Mouse (Mus musculus) limb, embryonic 11.5 days (tissue): ENCODE data around the gene Gpc6. TPM values are rescaled to one million over a fixed set of nuclear protein-coding genes. Genes with fewer than 3 reads are reported as not detected.

ENCODE experiments used
- ATAC-seq: fragments of 200-750 bp; cut with Nextera tagmentation; 2 replicates; pipeline ENCODE4 v1.8.0; 2017; ENCODE audit warnings: low read depth; ENCODE audit not compliant: insufficient number of reproducible peaks, low FRiP score, low TSS enrichment
- DNase-seq: peaks from one replicate; pipeline ENCODE4 v3.0.0-alpha.2; 2015; ENCODE audit warnings: low spot score
- H3K27ac ChIP-seq: fragments of 300-500 bp; sonication (generic); replicated peaks from 2 replicates; pipeline ENCODE4 v1.5.1; 2014; ENCODE audit warnings: low read depth, mild to moderate bottlenecking, low read length
- H3K27me3 ChIP-seq: fragments of 300-500 bp; sonication (generic); 2 replicates; pipeline ENCODE4 v1.6.1; 2014; ENCODE audit warnings: mild to moderate bottlenecking, low read length, mixed read lengths; ENCODE audit not compliant: control insufficient read depth, insufficient read depth
- H3K36me3 ChIP-seq: fragments of 300-500 bp; sonication (generic); 2 replicates; pipeline ENCODE4 v1.6.1; 2014; ENCODE audit warnings: mild to moderate bottlenecking, low read length, moderate library complexity, mixed read lengths; ENCODE audit not compliant: control insufficient read depth, insufficient read depth
- H3K4me1 ChIP-seq: fragments of 300-500 bp; sonication (generic); 2 replicates; pipeline ENCODE4 v1.6.1; 2014; ENCODE audit warnings: low read length, mixed read lengths; ENCODE audit not compliant: control insufficient read depth, insufficient read depth
- H3K4me2 ChIP-seq: fragments of 300-500 bp; sonication (generic); 2 replicates; pipeline ENCODE4 v1.6.1; 2014; ENCODE audit warnings: low read depth, mild to moderate bottlenecking, moderate library complexity; ENCODE audit not compliant: severe bottlenecking
- H3K4me3 ChIP-seq: fragments of 300-500 bp; sonication (generic); 2 replicates; pipeline ENCODE4 v1.5.1; 2014; ENCODE audit warnings: low read depth, low read length
- H3K9ac ChIP-seq: fragments of 300-500 bp; sonication (generic); 2 replicates; pipeline ENCODE4 v1.6.1; 2014; ENCODE audit warnings: mild to moderate bottlenecking, low read length
- H3K9me3 ChIP-seq: fragments of 300-500 bp; sonication (generic); 2 replicates; pipeline ENCODE4 v1.6.1; 2016; ENCODE audit warnings: low read length; ENCODE audit not compliant: control insufficient read depth
- WGBS: fragments of 180-500 bp; shearing (Covaris S2); extraction: QIAGEN DNeasy Blood & Tissue Kit; methylation state at CpG from one replicate; pipeline ENCODE4 v1.1.7; 2014; 5-methylcytosine and 5-hydroxymethylcytosine counted together
- polyA plus RNA-seq: library from polyadenylated mRNA; unstranded; fragments of >200 nt; fragmentation: Nextera tagmentation; extraction: Ambion mirVana; gene quantifications from 2 replicates; pipeline ENCODE4 v1.2.1, GENCODE M21; 2014

Gpc6 gene
- polyA plus RNA-seq, 1 experiment from 2014 or later: 39.1 TPM

GRCm38 (mm10) chr14:117908231-117908920 is 983.3 kb downstream of the Gpc6 start:
- H3K27ac ChIP-seq: no peak overlapping the region
- no peak overlapping the region for H3K4me3 ChIP-seq
- H3K36me3 ChIP-seq: no peaks in the 10 kb centered on the region
- no peak overlapping the region for H3K9ac ChIP-seq
- DNase-seq (no peak), ATAC-seq (no peak)
- no peaks in the 10 kb centered on the region for H3K27me3 ChIP-seq
- H3K4me2 ChIP-seq: no peak overlapping the region
- WGBS: 47% methylated on average over 8 of the region's 8 CpGs
- H3K9me3 ChIP-seq: no peaks in the 10 kb centered on the region
- 0 out of 2 replicates have a peak, but pooled peaks cover 3% of the 10 kb centered on the region for H3K4me1 ChIP-seq

GRCm38 (mm10) chr14:117909046-117909445 is 983.9 kb downstream of the Gpc6 start:
- no peak for ATAC-seq

GRCm38 (mm10) chr14:117910323-117910722 is 985.2 kb downstream of the Gpc6 start:
- Histone ChIP-seq H3K4me3 (no peak overlapping the region), H3K9ac (no peak overlapping the region), H3K4me1 (0 out of 2 replicates have a peak, but pooled peaks cover 3% of the 10 kb centered on the region), H3K9me3 (no peaks in the 10 kb centered on the region), H3K36me3 (no peaks in the 10 kb centered on the region), H3K4me2 (no peak overlapping the region), H3K27ac (no peak overlapping the region), H3K27me3 (no peaks in the 10 kb centered on the region)
- 29% methylated on average over 7 of the region's 7 CpGs for WGBS
- no peak for DNase-seq
- no peak for ATAC-seq

More at GRCm38 (mm10) chr14:117909046-117909445, 983.9 kb downstream of the Gpc6 start:
- Histone ChIP-seq H3K27me3 (no peaks in the 10 kb centered on the region), H3K9me3 (no peaks in the 10 kb centered on the region), H3K36me3 (no peaks in the 10 kb centered on the region), H3K4me3 (no peak overlapping the region), H3K4me1 (0 out of 2 replicates have a peak, but pooled peaks cover 3% of the 10 kb centered on the region), H3K4me2 (no peak overlapping the region), H3K9ac (no peak overlapping the region), H3K27ac (no peak overlapping the region)
- no peak for DNase-seq
- WGBS: 87% methylated on average over 4 of the region's 4 CpGs

GRCm38 (mm10) chr14:117912624-117913270 is 987.6 kb downstream of the Gpc6 start:
- H3K9ac ChIP-seq: no peak overlapping the region
- 85% methylated on average over 10 of the region's 10 CpGs for WGBS
- DNase-seq (no peak), ATAC-seq (no peak)
- no peak overlapping the region for H3K4me3 ChIP-seq
- no peaks in the 10 kb centered on the region for H3K27me3 ChIP-seq
- no peak overlapping the region for H3K4me2 ChIP-seq
- H3K9me3 ChIP-seq: no peaks in the 10 kb centered on the region
- H3K4me1 ChIP-seq: 0 out of 2 replicates have a peak, but pooled peaks cover 3% of the 10 kb centered on the region
- no peaks in the 10 kb centered on the region for H3K36me3 ChIP-seq
- H3K27ac ChIP-seq: no peak overlapping the region

- H3K4me1 ChIP-seq: peaks cover 3% of the 10 kb centered on the region; the same call in 1 of the 2 replicates
- H3K27me3 ChIP-seq: no peaks in the 10 kb centered on the region
- no peaks in the 10 kb centered on the region for H3K9me3 ChIP-seq
- no peak overlapping the region for H3K9ac ChIP-seq
- H3K36me3 ChIP-seq: no peaks in the 10 kb centered on the region
- H3K27ac ChIP-seq: no peak overlapping the region
- ATAC-seq (no peak), DNase-seq (no peak)
- 67% methylated on average over 8 of the region's 8 CpGs for WGBS
- no peak overlapping the region for H3K4me3 ChIP-seq
- H3K4me2 ChIP-seq: no peak overlapping the region
Observed at GRCm38 (mm10) chr14:117916577-117916976, 991.5 kb downstream of the Gpc6 start.

- H3K9ac ChIP-seq: no peak overlapping the region
- no peak overlapping the region for H3K4me2 ChIP-seq
- H3K36me3 ChIP-seq: no peaks in the 10 kb centered on the region
- peaks cover 4% of the 10 kb centered on the region; the same call in 1 of the 2 replicates for H3K4me1 ChIP-seq
- no peak overlapping the region for H3K4me3 ChIP-seq
- no peaks in the 10 kb centered on the region for H3K27me3 ChIP-seq
- no peak overlapping the region for H3K27ac ChIP-seq
- ATAC-seq (no peak), DNase-seq (no peak)
- WGBS: 93% methylated on average over 10 of the region's 10 CpGs
- no peaks in the 10 kb centered on the region for H3K9me3 ChIP-seq
Observed at GRCm38 (mm10) chr14:117918724-117919123, 993.6 kb downstream of the Gpc6 start.

GRCm38 (mm10) chr14:117919612-117920011 is 994.5 kb downstream of the Gpc6 start:
- Histone ChIP-seq H3K4me3 (no peak overlapping the region), H3K27me3 (no peaks in the 10 kb centered on the region), H3K27ac (no peak overlapping the region), H3K4me1 (peaks cover 5% of the 10 kb centered on the region; the same call in 1 of the 2 replicates), H3K4me2 (no peak overlapping the region), H3K36me3 (no peaks in the 10 kb centered on the region), H3K9me3 (no peaks in the 10 kb centered on the region), H3K9ac (no peak overlapping the region)
- 95% methylated on average over 5 of the region's 5 CpGs for whole genome bisulfite sequencing
- ATAC-seq (no peak), DNase-seq (no peak)

- Histone ChIP-seq H3K4me2 (no peak overlapping the region), H3K27me3 (no peaks in the 10 kb centered on the region), H3K27ac (no peak overlapping the region), H3K9ac (no peak overlapping the region), H3K36me3 (no peaks in the 10 kb centered on the region), H3K4me3 (no peak overlapping the region), H3K4me1 (peaks cover 5% of the 10 kb centered on the region; the same call in 1 of the 2 replicates), H3K9me3 (no peaks in the 10 kb centered on the region)
- DNase-seq: peak; percentile 56
- ATAC-seq: peak; percentile 67; the same call in 1 of the 2 replicates
- 30% methylated on average over 18 of the region's 18 CpGs for WGBS
Observed at GRCm38 (mm10) chr14:117921393-117922014, 996.4 kb downstream of the Gpc6 start.
